Mouse (Mus musculus): ENCODE data around the gene Cdc42se1. TPM values are rescaled to one million over a fixed set of nuclear protein-coding genes. Genes with fewer than 3 reads are reported as not detected.

Gene Cdc42se1
- polyA plus RNA-seq, 1 experiment from 2014 or later, result 92.6 TPM

GRCm38 (mm10) chr3:95282381-95282864, 53.9 kb downstream of the Cdc42se1 start:
- DNase-seq (ENCODE audit: low spot score) (no peak), ATAC-seq (replicated peaks; ENCODE audit: low FRiP score, low TSS enrichment, low read depth) (no peak)
- Histone ChIP-seq H3K27me3 (replicated peaks; ENCODE audit: control insufficient read depth, insufficient read depth, low read length) (no peaks in the 10 kb centered on the region), H3K4me1 (replicated peaks; ENCODE audit: control insufficient read depth, insufficient read depth, low read length) (peaks cover 21% of the 10 kb centered on the region; the same call in 1 of the 2 replicates), H3K4me3 (ENCODE audit: low read depth, low read length) (peak overlapping the region; percentile 87), H3K4me2 (ENCODE audit: low read length) (peak overlapping the region; percentile 84), H3K9ac (ENCODE audit: low read length) (peak overlapping the region; percentile 80), H3K27ac (ENCODE audit: low read depth) (peak overlapping the region; percentile 92), H3K36me3 (ENCODE audit: control insufficient read depth, insufficient read depth, low read length) (peaks cover 2% of the 10 kb centered on the region), H3K9me3 (ENCODE audit: control insufficient read depth, low read length) (no peaks in the 10 kb centered on the region)
- under 1% methylated on average over 11 of the region's 11 CpGs for WGBS

GRCm38 (mm10) chr3:95282865-95283588, 54.5 kb downstream of the Cdc42se1 start:
- Histone ChIP-seq H3K4me2 (ENCODE audit: low read length) (peak overlapping the region; percentile 84), H3K9me3 (ENCODE audit: control insufficient read depth, low read length) (no peaks in the 10 kb centered on the region), H3K9ac (ENCODE audit: low read length) (peak overlapping the region; percentile 80), H3K4me3 (ENCODE audit: low read depth, low read length) (peak overlapping the region; percentile 87), H3K36me3 (ENCODE audit: control insufficient read depth, insufficient read depth, low read length) (peaks cover 8% of the 10 kb centered on the region), H3K4me1 (replicated peaks; ENCODE audit: control insufficient read depth, insufficient read depth, low read length) (peaks cover 21% of the 10 kb centered on the region; the same call in 1 of the 2 replicates), H3K27me3 (replicated peaks; ENCODE audit: control insufficient read depth, insufficient read depth, low read length) (no peaks in the 10 kb centered on the region), H3K27ac (ENCODE audit: low read depth) (peak overlapping the region; percentile 92)
- ATAC-seq (replicated peaks; ENCODE audit: low FRiP score, low TSS enrichment, low read depth) (peak; percentile 56), DNase-seq (ENCODE audit: low spot score) (peak; percentile 87)
- WGBS, result under 1% methylated on average over 51 of the region's 51 CpGs

GRCm38 (mm10) chr3:95283589-95283941, 55.0 kb downstream of the Cdc42se1 start:
- peak overlapping the region; percentile 84 for H3K4me2 ChIP-seq (ENCODE audit: low read length)
- H3K9me3 ChIP-seq (ENCODE audit: control insufficient read depth, low read length), result no peaks in the 10 kb centered on the region
- ATAC-seq (replicated peaks; ENCODE audit: low FRiP score, low TSS enrichment, low read depth) (no peak), DNase-seq (ENCODE audit: low spot score) (no peak)
- H3K36me3 ChIP-seq (ENCODE audit: control insufficient read depth, insufficient read depth, low read length), result peaks cover 14% of the 10 kb centered on the region
- WGBS, result under 1% methylated on average over 7 of the region's 7 CpGs
- H3K27me3 ChIP-seq (replicated peaks; ENCODE audit: control insufficient read depth, insufficient read depth, low read length), result no peaks in the 10 kb centered on the region
- H3K9ac ChIP-seq (ENCODE audit: low read length), result peak overlapping the region; percentile 80
- H3K4me1 ChIP-seq (replicated peaks; ENCODE audit: control insufficient read depth, insufficient read depth, low read length), result peaks cover 21% of the 10 kb centered on the region; the same call in 1 of the 2 replicates
- H3K4me3 ChIP-seq (ENCODE audit: low read depth, low read length), result peak overlapping the region; percentile 87
- H3K27ac ChIP-seq (ENCODE audit: low read depth), result peak overlapping the region; percentile 92

- Histone ChIP-seq H3K9me3 (ENCODE audit: control insufficient read depth, low read length) (no peaks in the 10 kb centered on the region), H3K4me3 (ENCODE audit: low read depth, low read length) (peak overlapping the region; percentile 87), H3K4me2 (ENCODE audit: low read length) (peak overlapping the region; percentile 84), H3K36me3 (ENCODE audit: control insufficient read depth, insufficient read depth, low read length) (peaks cover 17% of the 10 kb centered on the region), H3K9ac (ENCODE audit: low read length) (peak overlapping the region; percentile 80; the same call in 1 of the 2 replicates), H3K27me3 (replicated peaks; ENCODE audit: control insufficient read depth, insufficient read depth, low read length) (no peaks in the 10 kb centered on the region), H3K4me1 (replicated peaks; ENCODE audit: control insufficient read depth, insufficient read depth, low read length) (peaks cover 21% of the 10 kb centered on the region; the same call in 1 of the 2 replicates), H3K27ac (ENCODE audit: low read depth) (no peak overlapping the region)
- DNase-seq (ENCODE audit: low spot score) (no peak), ATAC-seq (replicated peaks; ENCODE audit: low FRiP score, low TSS enrichment, low read depth) (no peak)
- WGBS, result 14% methylated on average over 1 of the region's 1 CpGs
Measured at GRCm38 (mm10) chr3:95284062-95284461, 55.5 kb downstream of the Cdc42se1 start.

- H3K9ac ChIP-seq (ENCODE audit: low read length), result no peak overlapping the region
Measured at GRCm38 (mm10) chr3:95284501-95285281, 56.2 kb downstream of the Cdc42se1 start.

GRCm38 (mm10) chr3:95285390-95285789, 56.9 kb downstream of the Cdc42se1 start:
- H3K27me3 ChIP-seq (replicated peaks; ENCODE audit: control insufficient read depth, insufficient read depth, low read length), result no peaks in the 10 kb centered on the region
- H3K4me1 ChIP-seq (replicated peaks; ENCODE audit: control insufficient read depth, insufficient read depth, low read length), result peaks cover 23% of the 10 kb centered on the region; the same call in 1 of the 2 replicates
- no peaks in the 10 kb centered on the region for H3K9me3 ChIP-seq (ENCODE audit: control insufficient read depth, low read length)
- 94% methylated on average over 5 of the region's 5 CpGs for WGBS
- DNase-seq (ENCODE audit: low spot score) (no peak), ATAC-seq (replicated peaks; ENCODE audit: low FRiP score, low TSS enrichment, low read depth) (no peak)
- no peak overlapping the region for H3K27ac ChIP-seq (ENCODE audit: low read depth)
- no peak overlapping the region for H3K4me3 ChIP-seq (ENCODE audit: low read depth, low read length)
- no peak overlapping the region for H3K9ac ChIP-seq (ENCODE audit: low read length)
- H3K4me2 ChIP-seq (ENCODE audit: low read length), result no peak overlapping the region
- H3K36me3 ChIP-seq (ENCODE audit: control insufficient read depth, insufficient read depth, low read length), result peaks cover 17% of the 10 kb centered on the region

More at GRCm38 (mm10) chr3:95284501-95285281, 56.2 kb downstream of the Cdc42se1 start:
- 83% methylated on average over 12 of the region's 12 CpGs for WGBS
- peak overlapping the region; percentile 87; the same call in 1 of the 2 replicates for H3K4me3 ChIP-seq (ENCODE audit: low read depth, low read length)
- no peak for ATAC-seq (replicated peaks; ENCODE audit: low FRiP score, low TSS enrichment, low read depth)
- peaks cover 17% of the 10 kb centered on the region for H3K36me3 ChIP-seq (ENCODE audit: control insufficient read depth, insufficient read depth, low read length)
- H3K4me2 ChIP-seq (ENCODE audit: low read length), result peak overlapping the region; percentile 84; the same call in 1 of the 2 replicates
- peaks cover 21% of the 10 kb centered on the region; the same call in 1 of the 2 replicates for H3K4me1 ChIP-seq (replicated peaks; ENCODE audit: control insufficient read depth, insufficient read depth, low read length)
- no peaks in the 10 kb centered on the region for H3K9me3 ChIP-seq (ENCODE audit: control insufficient read depth, low read length)
- no peak for DNase-seq (ENCODE audit: low spot score)
- no peaks in the 10 kb centered on the region for H3K27me3 ChIP-seq (replicated peaks; ENCODE audit: control insufficient read depth, insufficient read depth, low read length)
- no peak overlapping the region for H3K27ac ChIP-seq (ENCODE audit: low read depth)

Other genes starting within 250 kb of the Cdc42se1 start
- 23.9 and 27.8 TPM in 2 replicates for gene Zfp687, start 213.3 kb upstream of the Cdc42se1 start, polyA plus RNA-seq (2014; fragmentation: Nextera tagmentation; extraction: Ambion mirVana)
- 237 and 260 TPM in 2 replicates for gene Psmd4, start 186.1 kb upstream of the Cdc42se1 start, polyA plus RNA-seq (2014; fragmentation: Nextera tagmentation; extraction: Ambion mirVana)
- gene Pip5k1a, start 121.8 kb upstream of the Cdc42se1 start, polyA plus RNA-seq (2014; fragmentation: Nextera tagmentation; extraction: Ambion mirVana), result 12.5 and 16.0 TPM in 2 replicates
- 143 and 149 TPM in 2 replicates for gene Vps72, start 117.7 kb upstream of the Cdc42se1 start, polyA plus RNA-seq (2014; fragmentation: Nextera tagmentation; extraction: Ambion mirVana)
- 0.91 and 1.7 TPM in 2 replicates for gene Tmod4, start 104.3 kb upstream of the Cdc42se1 start, polyA plus RNA-seq (2014; fragmentation: Nextera tagmentation; extraction: Ambion mirVana)
- gene Scnm1, start 94.7 kb upstream of the Cdc42se1 start, polyA plus RNA-seq (2014; fragmentation: Nextera tagmentation; extraction: Ambion mirVana), result 70.3 and 72.9 TPM in 2 replicates
- gene Lysmd1, start 94.6 kb upstream of the Cdc42se1 start, polyA plus RNA-seq (2014; fragmentation: Nextera tagmentation; extraction: Ambion mirVana), result 8.0 and 10.1 TPM in 2 replicates
- gene Tnfaip8l2, start 86.4 kb upstream of the Cdc42se1 start, polyA plus RNA-seq (2014; fragmentation: Nextera tagmentation; extraction: Ambion mirVana), result 3.2 TPM in 2 replicates
- 4.8 and 5.3 TPM in 2 replicates for gene Sema6c, start 68.3 kb upstream of the Cdc42se1 start, polyA plus RNA-seq (2014; fragmentation: Nextera tagmentation; extraction: Ambion mirVana)
- gene Gabpb2, start 10.8 kb upstream of the Cdc42se1 start, polyA plus RNA-seq (2014; fragmentation: Nextera tagmentation; extraction: Ambion mirVana), result 10.8 and 10.9 TPM in 2 replicates
- gene Mllt11, start 3.4 kb downstream of the Cdc42se1 start, polyA plus RNA-seq (2014; fragmentation: Nextera tagmentation; extraction: Ambion mirVana), result 38.5 and 38.9 TPM in 2 replicates
- gene Gm128, start 12.9 kb downstream of the Cdc42se1 start, polyA plus RNA-seq (2014; fragmentation: Nextera tagmentation; extraction: Ambion mirVana), result 0.26 and 0.40 TPM in 2 replicates
- 1.0 and 1.7 TPM in 2 replicates for gene Bnipl, start 22.5 kb downstream of the Cdc42se1 start, polyA plus RNA-seq (2014; fragmentation: Nextera tagmentation; extraction: Ambion mirVana)
- 38.5 and 39.8 TPM in 2 replicates for gene Mindy1, start 52.6 kb downstream of the Cdc42se1 start, polyA plus RNA-seq (2014; fragmentation: Nextera tagmentation; extraction: Ambion mirVana)
- 16.5 and 20.6 TPM in 2 replicates for gene Prune1, start 53.3 kb downstream of the Cdc42se1 start, polyA plus RNA-seq (2014; fragmentation: Nextera tagmentation; extraction: Ambion mirVana)
- gene Anxa9, start 78.4 kb downstream of the Cdc42se1 start, polyA plus RNA-seq (2014; fragmentation: Nextera tagmentation; extraction: Ambion mirVana), result 1.5 and 1.6 TPM in 2 replicates
- gene Cers2, start 86.1 kb downstream of the Cdc42se1 start, polyA plus RNA-seq (2014; fragmentation: Nextera tagmentation; extraction: Ambion mirVana), result 130 and 143 TPM in 2 replicates
- 45.2 and 51.3 TPM in 2 replicates for gene Setdb1, start 128.5 kb downstream of the Cdc42se1 start, polyA plus RNA-seq (2014; fragmentation: Nextera tagmentation; extraction: Ambion mirVana)
- gene 4930558C23Rik, start 174.1 kb downstream of the Cdc42se1 start, polyA plus RNA-seq (2014; fragmentation: Nextera tagmentation; extraction: Ambion mirVana), result not detected in 2 replicates
- 31.0 and 37.1 TPM in 2 replicates for gene Arnt, start 205.7 kb downstream of the Cdc42se1 start, polyA plus RNA-seq (2014; fragmentation: Nextera tagmentation; extraction: Ambion mirVana)